Mouse (Mus musculus) small intestine, adult 2 months (tissue): Measurements from ENCODE around the gene Vmn2r-ps159.

Experiments
- CTCF ChIP-seq: fragments of 200-500 bp; IDR thresholded peaks from 2 replicates; pipeline ENCODE4 v1.5.1; 2012; ENCODE audit warnings: low read depth, mild to moderate bottlenecking, control low read depth, inconsistent platforms, low read length, moderate library complexity, mixed read lengths; ENCODE audit not compliant: insufficient replicate concordance, insufficient read length; ENCODE audit errors: extremely low read depth
- POLR2A ChIP-seq: fragments of 200-500 bp; IDR thresholded peaks from 2 replicates; pipeline ENCODE4 v1.6.1; 2012; ENCODE audit warnings: low read depth, mild to moderate bottlenecking, control low read depth, inconsistent platforms, low read length, moderate library complexity

DNA sequence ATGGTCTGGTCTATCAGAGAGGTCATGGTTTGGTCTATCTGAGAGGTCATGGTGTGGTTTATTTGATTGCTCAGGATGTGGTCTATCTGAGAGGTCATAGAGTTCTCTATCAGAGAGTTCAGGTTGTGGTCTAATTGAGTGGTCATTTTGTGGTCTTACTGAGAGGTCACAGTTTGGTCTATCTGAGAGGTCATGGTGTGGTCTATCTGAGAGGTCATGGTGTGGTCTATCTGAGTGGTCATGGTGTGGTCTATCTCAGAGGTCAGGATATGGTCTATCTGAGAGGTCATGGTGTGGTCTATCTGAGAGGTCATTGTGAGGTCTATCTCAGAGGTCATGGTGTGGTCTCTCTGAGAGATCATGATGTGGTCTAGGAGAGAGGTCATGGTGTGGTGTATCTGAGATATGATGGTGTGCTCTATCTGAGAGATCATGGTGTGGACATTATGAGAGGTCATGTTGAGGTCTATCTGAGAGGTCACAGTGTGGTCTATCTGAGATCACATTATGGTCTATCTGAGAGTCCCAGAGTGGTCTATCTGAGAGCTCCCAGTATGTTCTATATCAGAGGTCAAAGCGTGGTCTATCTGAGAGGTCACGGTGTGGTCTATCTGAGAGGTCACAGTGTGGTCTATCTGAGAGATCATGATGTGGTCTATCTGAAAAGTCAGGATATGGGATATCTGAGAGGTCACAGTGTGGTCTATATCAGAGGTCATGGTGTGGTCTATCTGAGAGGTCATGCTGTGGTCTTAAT lies 11.8 kb downstream of the Vmn2r-ps159 start:
- TF ChIP-seq CTCF (no peak), POLR2A (no peak)
